In genomic region chr17:26849746-26850357, GRCm38 (mm10) we compare ENCODE assay signal across 9 mouse cellular contexts. TPM values are rescaled to one million over a fixed set of nuclear protein-coding genes. Genes with fewer than 3 reads are reported as not detected.
DNase-seq lines count a peak whose midpoint lies in the region; ATAC-seq lines count a peak whose summit lies in the region.
"Had no signal": no experiment of that assay in that cellular context is flagged by ENCODE, and none has a peak within 500 bp of the region (broad histone marks: within the 10 kb centered on the region; RNA-seq: fewer than 3 reads in every experiment).

No protein-coding gene starts in this region.

- peak overlapping the region; percentile 93 for H3K9ac ChIP-seq in heart, embryonic 11.5 days (ENCODE audit: low read depth, low read length)
- H3K9ac ChIP-seq in forebrain, embryonic 12.5 days = no peak overlapping the region
- no peak overlapping the region for H3K9ac ChIP-seq in midbrain, embryonic 16.5 days (ENCODE audit: low read depth, low read length)

- no peak for DNase-seq in heart, adult 9 months (ENCODE audit: low spot score in 2 of 2)
- peak; percentile 30 for DNase-seq in kidney, adult 9 months
- no peak for DNase-seq in gastrocnemius, postnatal 14 days
- no peak for DNase-seq in right cerebral cortex, adult 2 months (ENCODE audit: low spot score in 2 of 2)

- H3K4me3 ChIP-seq in heart, embryonic 11.5 days (ENCODE audit: low read depth, low read length) = peak overlapping the region; percentile 59
- peak overlapping the region; percentile 20 for H3K4me3 ChIP-seq in forebrain, embryonic 12.5 days (replicated peaks)
- no peak overlapping the region for H3K4me3 ChIP-seq in midbrain, embryonic 16.5 days (ENCODE audit: low read depth, low read length)

- peaks cover 26% of the 10 kb centered on the region for H3K27me3 ChIP-seq in heart, embryonic 11.5 days (ENCODE audit: control insufficient read depth, insufficient read depth, low read length)
- peaks cover 90% of the 10 kb centered on the region for H3K27me3 ChIP-seq in forebrain, embryonic 12.5 days
- peaks cover 52% of the 10 kb centered on the region for H3K27me3 ChIP-seq in midbrain, embryonic 16.5 days (ENCODE audit: control insufficient read depth, insufficient read depth, low read depth, low read length)

- peak overlapping the region; percentile 68 for H3K4me2 ChIP-seq in heart, embryonic 11.5 days
- H3K4me2 ChIP-seq in forebrain, embryonic 12.5 days = peak overlapping the region; percentile 35
- H3K4me2 ChIP-seq in midbrain, embryonic 16.5 days (ENCODE audit: low read length) = peak overlapping the region; percentile 15; the same call in 1 of the 2 replicates

- intact Hi-C loops in gastrocnemius, postnatal 14 days (cut with DNase I; ENCODE audit: low total_unique reads) = no loop called here

- ATAC-seq in heart, embryonic 11.5 days (replicated peaks; ENCODE audit: insufficient number of reproducible peaks, low FRiP score, low TSS enrichment) = no peak
- ATAC-seq in forebrain, embryonic 12.5 days (ENCODE audit: low FRiP score) = no peak
- ATAC-seq in midbrain, embryonic 16.5 days = no peak
- no peak for ATAC-seq in erythroblast, adult 5-6 weeks (replicated peaks; ENCODE audit: low FRiP score, poor library complexity, severe bottlenecking)

- no peaks in the 10 kb centered on the region for H3K36me3 ChIP-seq in heart, embryonic 11.5 days (ENCODE audit: control insufficient read depth, insufficient read depth, low read length)
- no peaks in the 10 kb centered on the region for H3K36me3 ChIP-seq in forebrain, embryonic 12.5 days (replicated peaks)
- H3K36me3 ChIP-seq in midbrain, embryonic 16.5 days (ENCODE audit: control insufficient read depth, insufficient read depth, low read length) = no peaks in the 10 kb centered on the region
- H3K36me3 ChIP-seq: G1E had no signal

- peaks cover 4% of the 10 kb centered on the region; the same call in 1 of the 2 replicates for H3K4me1 ChIP-seq in heart, embryonic 11.5 days (ENCODE audit: control insufficient read depth, insufficient read depth, low read length)
- peaks cover 13% of the 10 kb centered on the region for H3K4me1 ChIP-seq in forebrain, embryonic 12.5 days
- H3K4me1 ChIP-seq in midbrain, embryonic 16.5 days (ENCODE audit: control insufficient read depth, insufficient read depth, low read length) = no peaks in the 10 kb centered on the region; the same call in 1 of the 2 replicates

- under 1% methylated on average over 44 of the region's 44 CpGs for WGBS in heart, embryonic 11.5 days (ENCODE audit: insufficient replicate concordance)
- WGBS in forebrain, embryonic 12.5 days = under 1% methylated on average over 44 of the region's 44 CpGs
- WGBS in midbrain, embryonic 16.5 days = 1% methylated on average over 44 of the region's 44 CpGs

- H3K27ac ChIP-seq in heart, embryonic 11.5 days (ENCODE audit: low read depth, low read length) = peak overlapping the region; percentile 99
- no peak overlapping the region for H3K27ac ChIP-seq in forebrain, embryonic 12.5 days
- H3K27ac ChIP-seq in midbrain, embryonic 16.5 days (ENCODE audit: low read length) = no peak overlapping the region

- H3K9me3 ChIP-seq in heart, embryonic 11.5 days (replicated peaks; ENCODE audit: control insufficient read depth, low read length) = no peaks in the 10 kb centered on the region
- H3K9me3 ChIP-seq in forebrain, embryonic 12.5 days = no peaks in the 10 kb centered on the region
- H3K9me3 ChIP-seq in midbrain, embryonic 16.5 days (replicated peaks; ENCODE audit: control insufficient read depth, low read length, poor library complexity, severe bottlenecking) = no peaks in the 10 kb centered on the region
- H3K9me3 ChIP-seq: G1E had no signal

RNA-seq across cellular contexts. Expression of gene Nkx2-5, which starts 5.0 kb away (rescaled TPM):
- polyA plus RNA-seq in heart, embryonic 11.5 days (2014; fragmentation: Nextera tagmentation; extraction: Ambion mirVana) = 157 and 159 TPM in 2 replicates
- polyA plus RNA-seq in forebrain, embryonic 12.5 days (2016; fragmentation: Nextera tagmentation; extraction: Ambion mirVana) = not detected in 2 replicates
- not detected in 2 replicates for polyA plus RNA-seq in midbrain, embryonic 16.5 days (2015; fragmentation: Nextera tagmentation; extraction: Ambion mirVana)
- not detected for total RNA-seq in gastrocnemius, postnatal 14 days (2021)
- total RNA-seq in erythroblast, adult 5-6 weeks (2015; ENCODE audit: low replicate concordance) = not detected in 2 replicates
- total RNA-seq in erythroblast, adult 5-6 weeks (2017; ENCODE audit: low replicate concordance) = not detected in 2 replicates
- total RNA-seq: G1E had no signal
- polyA plus RNA-seq: G1E had no signal

Comparison
In these comparisons a context has a peak if more than half of its experiments do, and no peak if none do; other contexts are left out.
1. H3K4me2 ChIP-seq: peak in every context shown above with its lines; median percentile 68 in heart, embryonic 11.5 days; 35 in forebrain, embryonic 12.5 days; 15 in midbrain, embryonic 16.5 days.
2. RNA of gene Nkx2-5, which starts 5.0 kb away (polyA plus RNA-seq): 157 to 159 TPM in heart, embryonic 11.5 days; not detected in forebrain, embryonic 12.5 days and not detected in midbrain, embryonic 16.5 days; every median in the first group is over 100 times any median in the second.